8 mouse cellular contexts compared by ENCODE assay signal in genomic region chr6:54759942-54760498, GRCm38 (mm10). TPM values are rescaled to one million over a fixed set of nuclear protein-coding genes. Genes with fewer than 3 reads are reported as not detected.
A peak's percentile ranks its signal among the peaks of the same experiment; 100 is the strongest.
DNase-seq lines count a peak whose midpoint lies in the region; ATAC-seq lines count a peak whose summit lies in the region.

No protein-coding gene starts in this region.

- no peaks in the 10 kb centered on the region for H3K9me3 ChIP-seq in hindbrain, embryonic 10.5 days

- H3K4me1 ChIP-seq in hindbrain, embryonic 10.5 days (replicated peaks): peaks cover 49% of the 10 kb centered on the region

- peak; percentile 87 for ATAC-seq in common myeloid progenitor, adult 5-6 weeks (replicated peaks; ENCODE audit: low read depth, poor library complexity, severe bottlenecking)
- ATAC-seq in megakaryocyte progenitor cell, adult 5-6 weeks (replicated peaks; ENCODE audit: poor library complexity): peak; percentile 78

- 2% methylated on average over 11 of the region's 11 CpGs for WGBS in hindbrain, embryonic 10.5 days

- peak; percentile 25 for DNase-seq in adrenal gland, postnatal 14 days
- DNase-seq in adrenal gland, adult 18-20 months (ENCODE audit: low spot score in 2 of 2): no peak
- peak; percentile 32 for DNase-seq in hindbrain, embryonic 10.5 days (ENCODE audit: low spot score)
- peak; percentile 21 to 28 for DNase-seq in layer of hippocampus, postnatal 36 days
- peak; percentile 6 for DNase-seq in skeletal muscle tissue, adult 2 months (ENCODE audit: low read depth, low spot score)
- no peak for DNase-seq in urinary bladder, postnatal 25 days (ENCODE audit: low spot score)

- H3K36me3 ChIP-seq in hindbrain, embryonic 10.5 days: no peaks in the 10 kb centered on the region

- peak overlapping the region; percentile 47 for H3K27ac ChIP-seq in hindbrain, embryonic 10.5 days

- H3K27me3 ChIP-seq in hindbrain, embryonic 10.5 days (ENCODE audit: insufficient read depth, poor library complexity, severe bottlenecking): peaks cover 41% of the 10 kb centered on the region

- peak overlapping the region; percentile 31 for H3K4me3 ChIP-seq in hindbrain, embryonic 10.5 days

RNA-seq across cellular contexts. Expression of gene Znrf2, which starts 56.7 kb away (rescaled TPM):
- 28.3 and 30.0 TPM in 2 replicates for total RNA-seq in adrenal gland, postnatal 14 days (2021)
- total RNA-seq in adrenal gland, adult 18-20 months (2021): 10 to 100 TPM; 39.3 to 51.6 TPM
- 51.6 and 62.5 TPM in 2 replicates for total RNA-seq in common myeloid progenitor, adult 5-6 weeks (2017)
- 2.0 TPM in 2 replicates for polyA plus RNA-seq in hindbrain, embryonic 10.5 days (2016; fragmentation: Nextera tagmentation; extraction: Ambion mirVana)
- total RNA-seq in layer of hippocampus, postnatal 36 days (2021): 10 to 100 TPM; 23.0 to 23.6 TPM
- total RNA-seq in megakaryocyte progenitor cell, adult 5-6 weeks (2015): 71.1 and 75.3 TPM in 2 replicates
- total RNA-seq in megakaryocyte progenitor cell, adult 5-6 weeks (2017): 61.4 and 66.6 TPM in 2 replicates

Comparison
In these comparisons a context has a peak if more than half of its experiments do, and no peak if none do; other contexts are left out.
1. DNase-seq: peak in adrenal gland, postnatal 14 days (single experiment), hindbrain, embryonic 10.5 days (single experiment), layer of hippocampus, postnatal 36 days (2 of 2) and skeletal muscle tissue, adult 2 months (single experiment); none in adrenal gland, adult 18-20 months (0 of 2) and urinary bladder, postnatal 25 days (single experiment).